Mouse (Mus musculus) monocyte, adult 5-6 weeks (primary cell): ENCODE data around the gene Olfr155. TPM values are rescaled to one million over a fixed set of nuclear protein-coding genes. Genes with fewer than 3 reads are reported as not detected.

ENCODE experiments used
- ATAC-seq: fragments of 153-309, 156-312 bp; replicated peaks from 2 replicates; pipeline ENCODE4 v1.8.0; 2017; ENCODE audit warnings: mild to moderate bottlenecking; ENCODE audit not compliant: low TSS enrichment, insufficient number of reproducible peaks, severe bottlenecking, poor library complexity, low FRiP score
- total RNA-seq: library from RNA; stranded (forward); fragments of 200-1000, 200-491, 200-594 nt; gene quantifications from 3 replicates; pipeline ENCODE4 v1.2.3, GENCODE M21; 2017

Olfr155 gene
- not detected in 3 replicates for total RNA-seq

DNA sequence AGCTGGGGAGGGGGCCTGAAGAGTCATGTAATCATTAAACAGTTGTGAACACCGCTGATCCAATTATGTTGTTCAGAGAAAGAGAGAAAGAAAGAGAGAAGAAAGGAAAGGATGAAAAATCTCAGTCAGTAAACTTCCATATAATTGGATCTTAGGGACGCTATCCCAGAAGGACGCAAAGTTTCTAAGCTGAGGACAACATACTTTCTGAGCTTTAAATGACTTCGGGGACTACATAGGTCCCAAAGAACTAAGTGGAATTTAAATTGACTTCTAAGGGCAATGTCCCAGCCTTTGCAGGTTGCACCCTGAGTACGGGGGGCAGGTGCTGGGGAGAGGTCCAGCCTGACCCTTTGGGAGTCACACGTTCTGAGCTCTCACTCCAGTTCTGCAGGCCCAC is at the start of gene Olfr155:
Gene Olfr155 (plus strand): TSS at position 301 of the 400 bp plus-strand sequence.
- ATAC-seq: no peak

- no peak for ATAC-seq
These were observed 28.3 kb upstream of the Olfr155 start for GRCm38 (mm10) chr4:43822896-43823550.

GRCm38 (mm10) chr4:43823845-43824337 is 27.5 kb upstream of the Olfr155 start, which contains the start of gene Olfr156:
TSS of gene Olfr156 (minus strand) at chr4:43823895.
- no peak for ATAC-seq

- no peak for ATAC-seq
These were observed 22.6 kb upstream of the Olfr155 start for GRCm38 (mm10) chr4:43828806-43829205.

DNA sequence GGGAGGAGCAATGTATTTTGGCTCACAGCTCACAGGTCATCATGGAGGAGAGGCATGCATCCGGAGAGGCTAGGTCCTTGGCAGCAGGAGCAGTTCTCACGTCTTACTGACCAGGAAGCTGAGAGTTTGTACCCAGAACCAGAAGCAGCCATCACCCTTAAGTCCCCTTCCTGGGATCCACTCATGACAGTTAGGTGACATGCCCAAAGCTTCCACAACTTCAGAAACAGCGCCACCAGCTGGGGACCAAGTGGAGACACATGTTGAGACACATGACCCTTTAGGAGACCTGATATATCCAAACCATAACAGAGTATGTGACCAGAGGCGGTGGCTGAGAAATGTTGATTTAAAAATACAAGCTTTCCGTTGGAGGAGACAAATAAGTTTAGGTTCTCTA is 19.3 kb upstream of the Olfr155 start:
- no peak for ATAC-seq

DNA sequence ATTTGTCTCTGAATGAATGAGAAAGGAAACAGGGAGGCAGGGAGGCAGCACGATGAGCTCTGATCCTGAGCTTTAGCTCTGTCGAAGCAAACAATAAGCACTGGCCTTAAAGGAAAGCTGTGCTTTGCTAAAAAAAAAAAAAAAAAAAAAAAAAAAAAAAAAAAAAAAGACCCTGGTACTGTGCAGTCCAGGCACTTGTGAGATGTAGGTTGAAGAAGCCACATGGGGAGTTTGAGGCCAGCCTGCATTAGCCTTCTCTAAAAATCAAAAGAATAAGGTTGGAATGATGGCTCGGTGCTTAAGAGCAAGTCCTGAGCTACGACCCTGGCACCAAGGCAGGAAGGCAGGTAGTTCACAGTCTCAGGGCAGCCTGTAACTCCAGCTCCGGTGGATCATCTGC is 17.6 kb upstream of the Olfr155 start:
- no peak for ATAC-seq

- ATAC-seq: no peak
These were observed 16.6 kb upstream of the Olfr155 start for GRCm38 (mm10) chr4:43834749-43835148.

DNA sequence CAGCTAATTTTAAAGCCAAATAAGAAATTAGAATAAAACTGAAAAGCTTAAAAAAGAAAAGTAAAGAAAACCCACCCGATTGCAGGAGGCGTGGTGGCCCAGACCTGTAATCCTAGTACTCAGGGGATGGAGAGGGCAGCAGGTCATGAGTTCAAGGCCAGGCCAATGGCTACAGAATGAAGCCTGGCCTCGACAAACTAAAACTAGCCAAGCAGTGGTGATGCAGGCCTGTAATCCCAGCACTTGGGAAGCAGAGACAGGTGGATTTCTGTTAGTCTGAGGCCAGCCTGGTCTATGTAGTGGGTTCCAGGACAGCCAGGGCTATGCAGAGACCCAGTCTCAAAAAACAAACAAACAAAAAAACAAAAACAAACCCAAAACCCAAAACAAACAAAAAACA is 13.0 kb upstream of the Olfr155 start:
- no peak for ATAC-seq

DNA sequence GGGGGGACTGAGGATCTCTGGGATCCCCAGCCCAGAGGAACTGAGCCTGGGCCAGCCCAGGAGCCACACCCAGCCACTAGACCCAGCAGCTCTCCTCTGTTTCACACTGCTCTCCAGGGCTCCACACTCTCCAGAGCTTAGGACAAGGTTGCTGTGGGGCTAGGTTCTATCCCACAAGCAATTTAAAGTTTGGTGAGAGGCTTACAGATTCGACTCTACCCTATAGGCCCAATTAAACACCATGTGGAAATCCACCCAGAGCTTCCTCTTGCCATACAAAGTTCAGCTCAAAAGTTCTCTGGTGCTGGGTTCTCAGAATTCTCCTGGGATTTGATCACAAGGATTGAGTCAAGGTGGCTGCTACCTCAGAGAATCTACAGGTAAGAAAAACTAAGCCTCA is 11.3 kb upstream of the Olfr155 start, which contains the start of gene Olfr157:
Gene Olfr157 (minus strand): TSS at position 101 of the 400 bp plus-strand sequence.
- ATAC-seq: no peak

DNA sequence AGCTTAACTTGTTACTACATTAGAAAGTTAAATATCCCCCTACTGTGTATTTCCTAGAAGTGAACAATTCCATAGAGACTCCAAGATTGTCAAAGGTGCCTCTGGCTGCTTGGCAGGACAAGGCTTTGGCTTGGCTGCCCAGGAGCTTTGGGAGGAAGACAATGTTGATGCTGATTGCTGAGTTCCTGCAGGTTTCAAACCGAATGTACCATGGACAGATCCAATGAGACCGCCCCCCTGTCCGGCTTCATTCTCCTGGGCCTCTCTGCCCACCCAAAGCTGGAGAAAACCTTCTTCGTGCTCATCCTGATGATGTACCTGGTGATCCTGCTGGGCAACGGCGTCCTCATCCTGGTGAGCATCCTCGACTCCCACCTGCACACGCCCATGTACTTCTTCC is 2.7 kb downstream of the Olfr155 start:
- ATAC-seq: no peak

DNA sequence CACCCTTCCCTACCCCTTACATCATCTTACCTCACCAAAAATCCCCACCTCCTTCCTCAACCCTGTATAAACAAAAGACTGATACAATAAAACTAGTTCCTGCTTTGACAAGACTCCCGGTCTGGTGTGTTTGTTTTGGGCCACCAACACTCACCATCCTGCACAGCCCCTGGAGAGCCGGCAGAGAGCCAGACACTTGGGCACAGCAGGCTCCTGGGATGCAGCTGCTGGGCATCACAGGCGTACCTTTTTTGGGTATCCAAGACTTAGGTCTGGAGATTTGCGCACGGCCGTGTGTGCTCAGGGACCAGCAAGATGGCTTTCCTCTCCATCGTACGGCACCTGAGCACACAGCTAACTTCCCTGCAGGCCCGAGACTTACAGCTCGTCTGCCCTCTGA is 8.5 kb downstream of the Olfr155 start:
- ATAC-seq: no peak

GRCm38 (mm10) chr4:43860744-43861519 is 9.6 kb downstream of the Olfr155 start:
- ATAC-seq: 0 out of 2 replicates have a peak, but pooled peaks have one; percentile 56

DNA sequence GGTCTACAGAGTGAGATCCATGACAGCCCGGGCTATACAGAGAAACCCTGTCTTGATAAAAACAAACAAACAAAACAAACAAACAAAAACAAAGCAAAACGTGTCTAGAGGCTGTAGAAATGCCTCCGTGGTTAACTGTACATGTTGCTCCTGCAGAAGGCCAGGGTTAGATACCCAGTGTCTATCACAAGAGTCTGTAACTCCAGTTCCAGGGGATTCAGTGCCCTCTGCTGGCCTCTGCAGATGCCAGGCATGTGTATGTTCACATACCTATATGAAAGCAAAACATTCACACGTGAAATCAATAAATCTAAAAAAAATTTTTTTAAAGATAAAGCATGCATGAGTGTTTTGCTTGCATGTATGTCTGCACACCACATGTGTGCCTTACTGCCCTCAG is 11.9 kb downstream of the Olfr155 start:
- no peak for ATAC-seq

DNA sequence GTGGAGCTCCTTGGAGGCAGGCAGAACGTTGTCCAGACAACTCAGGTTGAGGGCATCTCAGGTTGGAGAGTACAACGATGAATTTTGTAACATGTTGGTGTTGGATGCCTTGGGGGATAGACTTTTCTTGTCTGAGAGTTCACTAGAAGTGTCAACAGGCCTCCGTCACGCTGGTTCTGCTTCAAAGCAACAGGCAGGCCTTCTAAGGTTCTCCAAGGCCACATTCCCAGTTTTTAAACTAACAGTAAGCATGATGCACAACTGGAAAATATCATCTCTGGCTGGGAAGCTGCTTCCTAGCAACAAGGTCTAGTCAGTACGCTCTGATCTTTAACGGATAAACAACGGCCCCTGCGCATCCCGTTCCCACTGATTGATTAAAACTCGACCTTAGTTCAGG is 18.5 kb downstream of the Olfr155 start:
- no peak for ATAC-seq

- no peak for ATAC-seq
These were observed 23.1 kb downstream of the Olfr155 start for GRCm38 (mm10) chr4:43874501-43874900.

DNA sequence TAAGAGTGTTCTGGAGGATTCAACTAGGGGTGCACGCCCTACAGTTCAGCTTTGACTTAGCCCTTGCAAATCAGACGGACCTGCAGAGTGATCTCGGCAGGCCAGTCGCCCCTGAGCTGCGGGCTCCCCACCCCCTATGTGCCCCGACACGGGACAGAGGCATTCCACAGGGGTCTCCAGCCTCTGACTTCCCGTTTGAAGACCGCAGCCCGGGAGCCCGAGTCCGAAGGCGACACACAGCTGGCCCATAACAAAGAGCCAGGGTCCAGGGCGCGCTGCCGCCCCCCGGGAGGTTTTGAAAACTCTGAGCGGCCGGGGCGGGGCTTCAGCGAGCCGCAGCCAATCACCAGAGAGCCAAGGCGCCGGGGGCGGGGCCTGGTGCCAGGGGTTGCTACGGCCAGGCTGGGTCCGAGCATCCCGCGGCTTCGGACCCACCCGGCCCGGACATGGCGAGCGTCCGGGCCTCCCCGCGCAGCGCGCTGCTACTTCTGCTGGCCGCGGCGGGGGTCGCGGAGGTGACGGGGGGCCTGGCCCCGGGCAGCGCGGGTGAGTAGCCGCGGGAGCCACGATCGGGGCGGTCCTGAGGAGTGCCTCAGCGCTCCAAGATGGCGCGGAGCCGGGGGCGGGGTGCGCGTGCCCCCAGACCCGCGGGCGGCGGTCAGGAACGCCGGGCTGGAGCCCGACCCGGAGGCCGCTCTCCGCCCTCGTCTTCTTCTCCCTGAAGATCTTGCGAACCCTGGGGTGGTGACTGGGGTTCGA is 24.0 kb downstream of the Olfr155 start, which contains the start of gene Reck:
Gene Reck (plus strand): TSS at position 371 of the 759 bp plus-strand sequence.
- 0 out of 2 replicates have a peak, but pooled peaks have one; percentile 34 for ATAC-seq

GRCm38 (mm10) chr4:43875919-43876411 is 24.6 kb downstream of the Olfr155 start:
- no peak; the same call in 1 of the 2 replicates for ATAC-seq

- no peak for ATAC-seq
These were observed 25.9 kb downstream of the Olfr155 start for GRCm38 (mm10) chr4:43877230-43877629.
